In genomic region chr4:119539031-119539824, GRCm38 (mm10) we compare ENCODE assay signal across 7 mouse cellular contexts. TPM values are rescaled to one million over a fixed set of nuclear protein-coding genes. Genes with fewer than 3 reads are reported as not detected.
DNase-seq lines count a peak whose midpoint lies in the region; ATAC-seq lines count a peak whose summit lies in the region.

TSS of gene Frg2f1 (minus strand) at chr4:119539529.

- peak; percentile 87 for DNase-seq in adrenal gland, adult 8-10 months
- DNase-seq in embryo, embryonic 9.5 days (ENCODE audit: extremely low spot score) = peak; percentile 94
- peak; percentile 94 to 97 for DNase-seq in gastrocnemius, postnatal 4 days (ENCODE audit: low spot score in 2 of 2)
- DNase-seq in left cerebral cortex, postnatal 36 days (ENCODE audit: low spot score in 2 of 2) = peak; percentile 96 to 97
- DNase-seq in midbrain, embryonic 11.5 days (ENCODE audit: low spot score, missing footprints) = peak; percentile 99
- peak; percentile 93 for DNase-seq in skeletal muscle tissue, adult 2 months (ENCODE audit: low read depth, low spot score)

- H3K4me3 ChIP-seq in intestine, embryonic 16.5 days (ENCODE audit: low read length) = peak within 1 kb of the TSS; percentile 97
- H3K4me3 ChIP-seq in midbrain, embryonic 11.5 days (ENCODE audit: low read depth, low read length) = peak within 1 kb of the TSS; percentile 92

- H3K9ac ChIP-seq in intestine, embryonic 16.5 days (ENCODE audit: low read depth, low read length) = peak within 1 kb of the TSS; percentile 97
- H3K9ac ChIP-seq in midbrain, embryonic 11.5 days (ENCODE audit: low read length) = peak within 1 kb of the TSS; percentile 91

- H3K36me3 ChIP-seq in intestine, embryonic 16.5 days (ENCODE audit: control insufficient read depth, insufficient read depth, low read length) = no peaks in the 10 kb centered on the region
- H3K36me3 ChIP-seq in midbrain, embryonic 11.5 days (ENCODE audit: control insufficient read depth, insufficient read depth, low read length) = no peaks in the 10 kb centered on the region

- H3K27me3 ChIP-seq in intestine, embryonic 16.5 days (replicated peaks; ENCODE audit: control insufficient read depth, insufficient read depth, low read length) = no peaks in the 10 kb centered on the region
- H3K27me3 ChIP-seq in midbrain, embryonic 11.5 days (ENCODE audit: control insufficient read depth, insufficient read depth, low read length) = no peaks in the 10 kb centered on the region

- no peaks in the 10 kb centered on the region for H3K9me3 ChIP-seq in intestine, embryonic 16.5 days (ENCODE audit: control insufficient read depth, low read length)
- H3K9me3 ChIP-seq in midbrain, embryonic 11.5 days (ENCODE audit: control insufficient read depth, low read length) = no peaks in the 10 kb centered on the region

- WGBS in intestine, embryonic 16.5 days = under 1% methylated on average over 68 of the region's 85 CpGs
- under 1% methylated on average over 55 of the region's 85 CpGs for WGBS in midbrain, embryonic 11.5 days

- peaks cover 9% of the 10 kb centered on the region for H3K4me1 ChIP-seq in intestine, embryonic 16.5 days (ENCODE audit: control insufficient read depth, insufficient read depth, low read length)
- H3K4me1 ChIP-seq in midbrain, embryonic 11.5 days (ENCODE audit: control insufficient read depth, insufficient read depth, low read length) = peaks cover 15% of the 10 kb centered on the region

- peak within 1 kb of the TSS; percentile 99 for H3K27ac ChIP-seq in intestine, embryonic 16.5 days (ENCODE audit: low read length)
- peak within 1 kb of the TSS; percentile 92 for H3K27ac ChIP-seq in midbrain, embryonic 11.5 days (ENCODE audit: low read depth, low read length)

- peak; percentile 94 for ATAC-seq in intestine, embryonic 16.5 days
- peak; percentile 93 for ATAC-seq in midbrain, embryonic 11.5 days (ENCODE audit: low FRiP score)

- H3K4me2 ChIP-seq in intestine, embryonic 16.5 days (ENCODE audit: low read depth, low read length) = peak within 1 kb of the TSS; percentile 80
- peak within 1 kb of the TSS; percentile 85 for H3K4me2 ChIP-seq in midbrain, embryonic 11.5 days

- intact Hi-C loops in left cerebral cortex, postnatal 36 days (cut with DNase I) = loop anchor here (1.0 to 10.0 kb wide), 2 partner anchors 117 to 294 kb away; partner anchors contain the start of genes Ppcs and Zmynd12

RNA-seq across cellular contexts. Expression of gene Frg2f1, which starts in this region (rescaled TPM):
- total RNA-seq in adrenal gland, adult 8-10 months (2022) = 10 to 100 TPM in 1 of 4 experiments, 1 to 10 TPM in 3; 8.7 to 10.2 (median 9.2) TPM
- total RNA-seq in gastrocnemius, postnatal 4 days (2021) = 10 to 100 TPM in 1 of 2 experiments, 1 to 10 TPM in 1; 9.4 to 10.5 TPM
- 3.5 and 4.3 TPM in 2 replicates for polyA plus RNA-seq in intestine, embryonic 16.5 days (2015; fragmentation: Nextera tagmentation; extraction: Ambion mirVana)
- 10 to 100 TPM; 21.7 to 26.1 TPM for total RNA-seq in left cerebral cortex, postnatal 36 days (2021)
- 3.2 TPM in 2 replicates for polyA plus RNA-seq in midbrain, embryonic 11.5 days (2014; fragmentation: Nextera tagmentation; extraction: Ambion mirVana)

Comparison
In these comparisons a context has a peak if more than half of its experiments do, and no peak if none do; other contexts are left out.
1. Peak in every context shown above with its lines: DNase-seq, ATAC-seq, H3K4me3 ChIP-seq and H3K27ac ChIP-seq.